Mouse (Mus musculus): ENCODE results near the gene Ubr2.

Ubr2 gene

DNA sequence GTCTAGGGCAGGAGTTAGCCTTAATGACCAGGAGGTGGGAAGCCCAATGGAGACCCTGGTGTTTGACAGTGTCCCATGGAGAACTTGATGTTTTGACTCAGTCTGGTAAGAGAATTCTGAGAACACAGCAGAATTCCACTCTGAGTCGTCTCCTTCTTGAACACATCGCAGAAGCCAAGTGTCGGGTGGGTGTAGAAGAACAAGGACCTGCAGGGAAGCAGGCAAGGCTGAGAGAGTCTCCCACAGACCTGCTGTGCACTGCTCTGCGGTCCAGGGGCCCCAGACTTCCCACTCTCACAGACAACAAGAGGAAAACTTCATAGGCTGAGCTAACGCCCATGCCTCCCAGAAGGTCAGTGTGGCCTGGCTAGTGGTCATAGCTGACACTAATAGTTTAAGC, 82.6 kb downstream of the Ubr2 start:
- no peak for DNase-seq (ENCODE audit: low spot score in 2 of 2)

- DNase-seq (ENCODE audit: low spot score in 2 of 2), result no peak
Measured at GRCm38 (mm10) chr17:46926941-46927340, 83.4 kb downstream of the Ubr2 start.

GRCm38 (mm10) chr17:46926192-46926591, 84.2 kb downstream of the Ubr2 start:
- no peak for DNase-seq (ENCODE audit: low spot score in 2 of 2)

DNA sequence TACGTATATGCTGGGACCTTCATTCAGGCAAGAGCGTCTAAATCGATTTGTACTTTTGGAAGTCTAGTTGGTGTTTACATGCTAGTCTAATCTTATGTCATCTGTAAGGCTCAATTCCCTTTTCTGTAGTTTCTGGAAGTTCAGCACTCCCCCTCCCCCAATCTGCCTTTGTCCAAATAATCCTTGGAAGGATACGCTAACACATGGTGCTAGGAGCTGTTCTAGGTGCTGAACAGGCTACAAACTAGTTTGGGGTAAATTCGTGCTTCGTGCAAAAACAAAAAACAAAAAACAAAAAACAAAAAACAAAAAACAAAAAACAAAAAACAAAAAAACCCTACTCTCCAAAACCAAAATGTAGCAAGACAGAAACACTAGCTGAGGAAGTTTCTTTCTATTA, 89.5 kb downstream of the Ubr2 start:
- DNase-seq (ENCODE audit: low spot score in 2 of 2), result no peak

DNA sequence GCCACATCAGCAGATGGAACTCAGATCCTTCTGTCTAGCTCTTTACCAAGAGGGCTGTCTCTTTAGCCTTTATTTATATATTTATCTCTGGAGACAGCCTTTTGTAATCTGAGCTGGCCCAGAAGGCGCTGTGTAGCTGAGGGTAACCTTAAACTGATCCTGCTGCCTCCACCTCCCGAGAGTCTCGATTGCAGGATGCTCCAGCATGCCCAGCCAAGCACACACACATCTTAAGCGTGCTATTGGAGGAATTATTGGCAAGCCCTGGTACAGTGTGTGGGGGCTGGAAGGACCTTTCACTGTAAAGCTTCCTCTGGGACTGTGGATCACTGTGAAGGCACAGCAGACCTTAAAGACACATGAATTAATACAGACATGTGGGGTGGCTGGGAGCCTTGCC, 91.4 kb downstream of the Ubr2 start:
- no peak for DNase-seq (ENCODE audit: low spot score in 2 of 2)

DNA sequence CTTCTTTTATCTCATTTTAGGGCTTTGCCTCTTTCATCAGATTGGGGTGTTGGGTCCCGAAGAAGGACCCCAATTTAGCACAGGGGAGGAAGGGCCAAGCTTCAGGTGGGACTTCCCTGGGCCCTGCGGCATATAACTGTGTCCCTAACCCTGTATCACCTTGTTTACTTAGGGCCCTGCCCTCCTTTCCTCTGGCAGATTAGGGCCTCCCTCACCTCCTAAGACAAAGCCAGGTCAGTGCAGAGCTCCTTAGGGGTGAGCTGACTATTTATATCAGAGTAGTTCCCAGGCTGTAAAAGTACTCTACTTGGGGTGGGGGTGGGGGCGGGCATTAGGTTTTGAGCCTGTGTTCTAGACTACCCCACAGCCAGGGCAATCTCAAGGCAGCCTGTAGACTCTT, 95.2 kb downstream of the Ubr2 start:
- no peak for DNase-seq (ENCODE audit: low spot score in 2 of 2)

GRCm38 (mm10) chr17:46912331-46912730, 98.0 kb downstream of the Ubr2 start:
- DNase-seq (ENCODE audit: low spot score in 2 of 2), result no peak

DNA sequence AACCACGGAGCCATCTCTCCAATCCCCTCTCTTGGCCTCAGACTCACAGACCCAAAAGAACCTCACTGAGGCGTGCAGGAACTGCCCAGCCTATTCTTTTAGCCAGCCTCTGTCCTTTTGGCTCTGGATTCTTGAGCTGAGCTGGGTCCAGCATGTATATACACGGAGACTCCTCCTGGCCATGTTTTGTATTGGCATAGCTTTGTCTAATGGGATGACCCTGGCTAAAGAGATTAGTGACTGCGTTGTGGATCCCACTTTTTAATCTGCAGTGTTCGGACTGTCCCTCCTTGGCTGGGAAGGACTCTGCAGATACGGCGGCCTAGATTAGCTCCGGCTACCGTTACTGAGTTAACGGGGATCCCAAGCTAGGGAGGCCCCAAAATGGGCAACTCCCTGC, 100.2 kb downstream of the Ubr2 start, which contains the start of gene Prph2:
TSS of gene Prph2 (plus strand) at position 274 of the 400 bp plus-strand sequence.
- DNase-seq (ENCODE audit: low spot score in 2 of 2), result no peak

GRCm38 (mm10) chr17:46903876-46904490, 106.4 kb downstream of the Ubr2 start:
- peak; percentile 54 to 80 for DNase-seq (ENCODE audit: low spot score in 2 of 2)

DNA sequence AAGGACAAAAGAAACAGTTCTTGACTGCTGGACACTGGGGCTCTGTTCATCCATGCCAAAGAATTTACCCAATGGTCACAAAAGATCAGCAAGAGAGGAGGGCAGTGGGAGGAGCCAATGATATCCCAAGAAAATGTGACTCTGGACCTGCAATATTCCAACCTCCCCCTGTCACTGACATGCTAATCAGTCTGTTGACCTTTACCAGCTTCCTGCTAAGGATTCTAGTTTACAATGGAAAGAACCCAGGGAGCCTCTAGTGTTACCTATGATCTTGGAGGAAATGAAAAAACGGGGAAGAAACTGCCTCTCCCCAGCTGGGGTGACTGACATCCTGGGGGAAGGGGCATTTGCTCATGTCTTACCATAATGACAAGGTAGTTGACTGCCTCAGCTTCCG, 109.4 kb downstream of the Ubr2 start:
- no peak for DNase-seq (ENCODE audit: low spot score in 2 of 2)

DNA sequence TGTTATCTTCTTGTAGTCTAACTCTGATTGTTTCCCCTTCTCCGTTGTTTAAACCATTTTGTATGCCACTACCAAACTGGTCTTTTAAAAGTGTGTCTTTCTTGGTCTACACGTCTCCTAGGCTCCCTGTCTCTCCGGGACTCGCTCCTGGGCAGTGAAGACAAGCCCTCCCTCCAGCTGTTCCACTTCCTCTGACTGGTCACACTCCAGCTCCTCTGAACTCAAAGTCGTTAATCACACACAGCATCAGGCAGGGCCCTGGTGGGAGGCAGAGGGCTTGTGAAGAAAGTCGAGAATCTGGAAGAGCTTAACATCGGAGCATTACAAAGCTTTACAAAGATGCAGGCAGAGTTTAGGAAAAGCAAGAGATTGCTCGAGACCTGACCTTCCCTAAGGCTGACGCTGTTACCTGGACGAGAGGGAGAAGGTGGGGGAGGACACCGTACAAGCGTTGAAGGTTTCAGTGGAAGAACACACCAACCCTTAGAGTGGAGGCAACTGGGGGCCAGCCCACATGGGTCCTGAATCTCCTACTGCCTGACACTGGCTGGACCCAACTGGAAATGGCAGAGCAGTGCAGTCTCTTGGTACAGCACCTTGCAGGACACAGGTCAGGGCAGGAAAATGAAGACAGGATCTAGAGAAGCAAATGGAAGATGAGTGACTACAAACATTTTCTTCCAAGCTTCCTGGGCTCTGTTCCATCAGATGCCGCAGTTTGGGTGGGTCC, 113.0 kb downstream of the Ubr2 start:
- no peak for DNase-seq (ENCODE audit: low spot score in 2 of 2)

DNA sequence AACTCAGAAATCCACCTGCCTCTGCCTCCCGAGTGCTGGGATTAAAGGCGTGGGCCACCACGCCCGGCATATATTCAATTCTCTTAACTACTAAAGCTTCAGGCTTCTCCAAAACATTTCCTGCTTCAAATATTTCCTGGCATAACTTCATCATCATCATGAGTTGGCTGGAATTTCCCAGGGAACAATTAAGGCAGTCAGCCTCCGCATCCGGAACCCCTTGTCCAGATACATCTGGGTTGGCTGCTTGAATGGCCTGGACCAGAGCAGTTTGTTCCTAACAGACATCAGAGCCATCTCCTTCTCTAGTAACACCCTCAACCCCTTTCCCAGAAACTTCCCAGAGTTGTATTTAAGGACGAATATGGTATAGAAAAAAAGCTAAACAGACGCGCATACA, 114.9 kb downstream of the Ubr2 start:
- DNase-seq (ENCODE audit: low spot score in 2 of 2), result no peak

- DNase-seq (ENCODE audit: low spot score in 2 of 2), result peak in 1 of 2 experiments; percentile 35
Measured at GRCm38 (mm10) chr17:46890843-46891594, 119.3 kb downstream of the Ubr2 start.

- peak; percentile 95 to 97 for DNase-seq (ENCODE audit: low spot score in 2 of 2)
Measured at GRCm38 (mm10) chr17:46890116-46890815, 120.1 kb downstream of the Ubr2 start, which contains the start of gene Tbcc. TSS of gene Tbcc (plus strand) at chr17:46890684.

- DNase-seq (ENCODE audit: low spot score in 2 of 2), result peak; percentile 71 to 76
Measured at GRCm38 (mm10) chr17:46889450-46890084, 120.8 kb downstream of the Ubr2 start.

GRCm38 (mm10) chr17:46888511-46889212, 121.7 kb downstream of the Ubr2 start:
- DNase-seq (ENCODE audit: low spot score in 2 of 2), result no peak

GRCm38 (mm10) chr17:46885910-46886643, 124.3 kb downstream of the Ubr2 start:
- no peak for DNase-seq (ENCODE audit: low spot score in 2 of 2)

DNA sequence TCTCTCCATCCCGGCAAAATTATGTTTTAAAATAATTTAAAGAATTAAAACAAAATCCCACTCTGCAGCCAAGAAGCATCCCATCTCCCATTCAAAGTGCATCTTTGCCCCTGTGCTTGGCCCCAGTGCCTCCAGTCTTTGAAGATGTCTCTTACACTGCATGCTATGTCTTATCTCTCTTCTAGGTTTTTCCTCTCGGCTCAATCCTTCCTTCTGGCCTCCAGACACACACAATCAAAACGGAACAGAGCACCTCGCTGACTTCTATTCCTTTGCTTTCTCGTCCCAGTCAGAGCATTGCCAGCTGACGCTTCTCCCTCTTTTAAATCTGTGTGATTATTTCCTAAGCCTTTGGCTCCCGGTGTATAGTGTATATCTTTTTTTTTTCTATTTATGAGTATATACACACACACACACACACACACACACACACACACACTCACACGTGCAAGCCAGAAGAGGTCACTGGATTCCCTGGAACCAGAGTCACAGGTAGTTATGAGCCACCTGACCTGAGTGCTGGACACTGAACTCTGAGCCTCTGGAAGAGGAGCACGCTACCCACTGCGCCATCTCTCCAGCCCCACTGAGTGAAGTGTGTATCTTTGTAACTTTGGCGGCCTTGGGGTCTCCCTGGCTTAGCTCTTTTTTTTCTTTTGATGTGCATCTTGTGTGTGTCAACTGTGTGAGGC, 125.0 kb downstream of the Ubr2 start:
- no peak for DNase-seq (ENCODE audit: low spot score in 2 of 2)

GRCm38 (mm10) chr17:46884766-46885165, 125.6 kb downstream of the Ubr2 start:
- no peak for DNase-seq (ENCODE audit: low spot score in 2 of 2)

DNA sequence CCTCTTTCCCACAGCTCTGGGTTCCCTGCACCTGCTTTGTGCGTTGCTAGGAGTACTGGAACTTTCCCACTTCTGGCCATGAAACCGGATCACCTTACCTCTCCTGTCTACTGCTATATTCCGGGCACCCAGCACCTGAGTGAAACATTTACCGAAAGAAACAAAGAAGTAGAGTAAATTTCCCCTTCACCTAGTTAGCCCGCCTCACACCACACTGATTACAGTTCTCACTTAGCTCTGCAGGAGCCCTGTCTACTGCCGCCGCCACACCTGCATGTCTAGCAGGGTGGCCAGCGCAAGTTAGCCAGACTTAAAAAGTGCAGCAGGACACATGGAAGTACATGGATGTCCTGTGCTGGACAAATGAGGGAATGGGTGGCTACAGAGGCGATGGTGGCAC, 127.2 kb downstream of the Ubr2 start:
- DNase-seq (ENCODE audit: low spot score in 2 of 2), result no peak
